Mouse (Mus musculus): ENCODE data around the gene Cabp2. TPM values are rescaled to one million over a fixed set of nuclear protein-coding genes. Genes with fewer than 3 reads are reported as not detected.
"Not testable (repeated sequence)": the region's sequence is repeated elsewhere in the genome, so short reads cannot be mapped to it uniquely, and the experiment has no call there.

Cabp2 gene
- polyA plus RNA-seq (2014; fragmentation: Nextera tagmentation; extraction: Ambion mirVana) = not detected in 2 replicates

GRCm38 (mm10) chr19:4081394-4081793 lies at the start of gene Cabp2:
Cabp2 (plus strand) TSS chr19:4081578.
- WGBS = 70% methylated on average over 3 of the region's 3 CpGs

GRCm38 (mm10) chr19:4032668-4033067 lies 48.7 kb upstream of the Cabp2 start:
- Histone ChIP-seq H3K27ac (ENCODE audit: low read depth, low read length) (no peak overlapping the region), H3K27me3 (ENCODE audit: control insufficient read depth, insufficient read depth, low read length) (no peaks in the 10 kb centered on the region), H3K9ac (ENCODE audit: low read length) (no peak overlapping the region), H3K36me3 (ENCODE audit: control insufficient read depth, insufficient read depth, low read length) (no peaks in the 10 kb centered on the region; the same call in 1 of the 2 replicates), H3K4me1 (replicated peaks; ENCODE audit: control insufficient read depth, insufficient read depth, low read length) (peaks cover 3% of the 10 kb centered on the region), H3K9me3 (ENCODE audit: control insufficient read depth, low read length) (no peaks in the 10 kb centered on the region), H3K4me3 (ENCODE audit: low read depth, low read length) (no peak overlapping the region), H3K4me2 (ENCODE audit: low read depth, low read length, severe bottlenecking) (no peak overlapping the region)
- ATAC-seq (replicated peaks; ENCODE audit: low FRiP score) = no peak
- 53% methylated on average over 7 of the region's 7 CpGs for WGBS
- DNase-seq (ENCODE audit: low spot score) = no peak

More at GRCm38 (mm10) chr19:4081394-4081793, at the start of gene Cabp2:
- Histone ChIP-seq H3K4me3 (ENCODE audit: low read depth, low read length) (no peak within 1 kb of the TSS), H3K27ac (ENCODE audit: low read depth, low read length) (no peak within 1 kb of the TSS), H3K4me2 (ENCODE audit: low read depth, low read length, severe bottlenecking) (no peak within 1 kb of the TSS), H3K4me1 (replicated peaks; ENCODE audit: control insufficient read depth, insufficient read depth, low read length) (no peaks in the 10 kb centered on the region), H3K9ac (ENCODE audit: low read length) (no peak within 1 kb of the TSS), H3K9me3 (ENCODE audit: control insufficient read depth, low read length) (no peaks in the 10 kb centered on the region), H3K36me3 (ENCODE audit: control insufficient read depth, insufficient read depth, low read length) (no peaks in the 10 kb centered on the region), H3K27me3 (ENCODE audit: control insufficient read depth, insufficient read depth, low read length) (no peaks in the 10 kb centered on the region)
- ATAC-seq (replicated peaks; ENCODE audit: low FRiP score) (no peak), DNase-seq (ENCODE audit: low spot score) (peak; percentile 42)

DNA sequence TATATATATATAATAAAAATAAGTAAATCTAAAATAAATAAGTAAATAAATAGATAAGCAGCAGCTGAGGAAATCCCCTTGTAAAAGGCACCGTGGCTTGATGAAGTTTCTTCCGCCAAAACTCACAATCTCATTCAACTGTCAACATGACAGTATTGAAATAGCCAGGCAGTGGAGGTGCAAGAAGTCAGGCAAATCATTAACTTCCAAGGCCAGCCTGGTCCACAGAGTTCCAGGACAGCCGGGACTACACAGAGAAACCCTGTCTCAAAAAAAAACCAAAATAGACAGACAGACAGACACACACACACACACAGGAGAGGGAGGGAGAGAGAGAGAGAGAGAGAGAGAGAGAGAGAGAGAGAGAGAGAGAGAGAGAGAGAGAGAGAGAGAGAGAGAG lies 48.1 kb upstream of the Cabp2 start:
- Histone ChIP-seq H3K4me1 (replicated peaks; ENCODE audit: control insufficient read depth, insufficient read depth, low read length) (peaks cover 5% of the 10 kb centered on the region), H3K27ac (ENCODE audit: low read depth, low read length) (no peak overlapping the region), H3K9me3 (ENCODE audit: control insufficient read depth, low read length) (no peaks in the 10 kb centered on the region), H3K9ac (ENCODE audit: low read length) (no peak overlapping the region), H3K4me3 (ENCODE audit: low read depth, low read length) (no peak overlapping the region), H3K27me3 (ENCODE audit: control insufficient read depth, insufficient read depth, low read length) (no peaks in the 10 kb centered on the region), H3K36me3 (ENCODE audit: control insufficient read depth, insufficient read depth, low read length) (no peaks in the 10 kb centered on the region; the same call in 1 of the 2 replicates), H3K4me2 (ENCODE audit: low read depth, low read length, severe bottlenecking) (no peak overlapping the region)
- no peak for DNase-seq (ENCODE audit: low spot score)
- 87% methylated on average over 3 of the region's 3 CpGs for WGBS
- ATAC-seq (replicated peaks; ENCODE audit: low FRiP score) = no peak

DNA sequence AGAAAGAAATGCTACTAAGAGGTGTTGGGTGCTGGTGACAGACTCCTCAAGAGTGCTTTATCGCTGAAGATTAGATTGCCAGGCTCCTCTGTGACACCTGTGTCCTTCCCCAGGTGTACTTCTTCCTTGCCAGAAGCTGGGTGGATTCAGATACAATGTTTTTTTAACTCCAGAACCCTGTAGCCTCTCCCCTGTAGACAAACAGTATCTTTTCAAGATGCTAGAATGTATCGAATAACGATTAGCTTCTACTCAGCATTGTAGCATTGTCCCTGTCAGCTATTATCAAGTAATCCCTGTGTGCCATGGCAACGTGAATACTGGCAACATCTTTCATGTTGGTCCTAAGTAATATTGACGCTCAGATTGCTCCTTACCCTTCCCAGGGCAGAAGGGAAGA lies 47.6 kb upstream of the Cabp2 start:
- no peaks in the 10 kb centered on the region for H3K9me3 ChIP-seq (ENCODE audit: control insufficient read depth, low read length)
- H3K4me3 ChIP-seq (ENCODE audit: low read depth, low read length) = no peak overlapping the region
- H3K4me2 ChIP-seq (ENCODE audit: low read depth, low read length, severe bottlenecking) = no peak overlapping the region
- no peak for ATAC-seq (replicated peaks; ENCODE audit: low FRiP score)
- 68% methylated on average over 5 of the region's 5 CpGs for WGBS
- no peaks in the 10 kb centered on the region for H3K27me3 ChIP-seq (ENCODE audit: control insufficient read depth, insufficient read depth, low read length)
- no peak overlapping the region for H3K9ac ChIP-seq (ENCODE audit: low read length)
- no peak overlapping the region for H3K27ac ChIP-seq (ENCODE audit: low read depth, low read length)
- no peak for DNase-seq (ENCODE audit: low spot score)
- peaks cover 5% of the 10 kb centered on the region for H3K4me1 ChIP-seq (replicated peaks; ENCODE audit: control insufficient read depth, insufficient read depth, low read length)
- no peaks in the 10 kb centered on the region; the same call in 1 of the 2 replicates for H3K36me3 ChIP-seq (ENCODE audit: control insufficient read depth, insufficient read depth, low read length)

GRCm38 (mm10) chr19:4036327-4037045 lies 44.9 kb upstream of the Cabp2 start:
- no peaks in the 10 kb centered on the region; the same call in 1 of the 2 replicates for H3K36me3 ChIP-seq (ENCODE audit: control insufficient read depth, insufficient read depth, low read length)
- no peak overlapping the region for H3K4me3 ChIP-seq (ENCODE audit: low read depth, low read length)
- no peak overlapping the region for H3K27ac ChIP-seq (ENCODE audit: low read depth, low read length)
- H3K27me3 ChIP-seq (ENCODE audit: control insufficient read depth, insufficient read depth, low read length) = no peaks in the 10 kb centered on the region
- WGBS = 86% methylated on average over 12 of the region's 12 CpGs
- no peaks in the 10 kb centered on the region for H3K9me3 ChIP-seq (ENCODE audit: control insufficient read depth, low read length)
- no peak for ATAC-seq (replicated peaks; ENCODE audit: low FRiP score)
- DNase-seq (ENCODE audit: low spot score) = no peak
- no peak overlapping the region for H3K4me2 ChIP-seq (ENCODE audit: low read depth, low read length, severe bottlenecking)
- H3K4me1 ChIP-seq (replicated peaks; ENCODE audit: control insufficient read depth, insufficient read depth, low read length) = peaks cover 5% of the 10 kb centered on the region
- H3K9ac ChIP-seq (ENCODE audit: low read length) = no peak overlapping the region

DNA sequence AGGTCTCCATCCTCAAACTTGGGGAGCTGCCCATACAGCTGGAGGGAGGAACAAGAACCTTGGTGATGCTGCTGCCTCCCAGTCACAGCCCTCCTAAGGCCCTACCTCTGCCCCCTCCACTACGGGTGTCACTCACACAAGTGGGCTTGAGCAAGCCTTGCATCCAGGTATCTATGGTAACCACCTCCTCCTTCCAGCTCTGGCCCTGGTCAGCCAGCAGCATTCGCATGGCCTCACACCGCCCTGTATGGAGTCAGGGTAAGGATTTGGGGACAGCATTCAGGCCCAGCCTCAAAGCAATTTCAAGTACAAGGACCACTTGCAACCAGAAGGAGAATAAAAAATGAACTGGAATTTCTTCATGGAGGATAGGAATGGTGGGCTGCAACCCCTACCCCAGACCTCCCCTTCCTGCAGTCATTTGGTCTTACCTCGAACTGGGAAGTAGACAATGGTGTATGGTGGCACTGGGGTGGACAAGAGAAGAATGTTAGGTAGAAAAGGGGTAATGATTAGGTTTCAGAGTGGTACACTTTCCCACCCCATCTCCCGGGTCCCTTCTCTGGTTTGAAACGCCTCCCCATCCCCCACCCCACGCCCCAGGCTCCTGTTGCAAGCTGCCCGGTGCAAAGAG lies 44.1 kb upstream of the Cabp2 start:
- H3K4me1 ChIP-seq (replicated peaks; ENCODE audit: control insufficient read depth, insufficient read depth, low read length) = not testable (repeated sequence)
- peak; percentile 42; the same call in 1 of the 2 replicates for ATAC-seq (replicated peaks; ENCODE audit: low FRiP score)
- 28% methylated on average over 7 of the region's 8 CpGs for WGBS

DNA sequence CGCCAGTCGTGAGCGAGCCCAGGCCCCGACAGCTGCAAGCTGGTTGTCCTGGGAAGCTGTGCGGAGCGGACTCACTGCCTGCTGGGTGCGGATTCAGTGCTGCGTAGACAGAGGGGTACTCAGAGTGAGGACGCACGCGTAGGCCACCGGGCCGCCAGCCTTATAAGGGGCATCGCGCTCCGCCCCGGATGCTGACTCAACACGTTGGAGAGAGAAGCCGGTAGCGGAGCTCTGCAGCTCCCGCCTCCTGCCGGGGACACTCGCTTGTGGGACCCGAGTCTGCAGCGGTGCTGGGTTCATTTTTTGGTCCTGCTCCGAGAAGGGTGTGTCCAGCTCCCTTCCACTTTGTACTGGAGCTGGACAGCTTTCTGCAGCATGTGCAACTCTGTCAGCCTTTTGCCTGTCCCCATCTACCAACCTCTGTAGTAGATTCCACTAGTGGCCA lies 43.6 kb upstream of the Cabp2 start, which contains the start of gene Gstp1:
TSS of gene Gstp1 (minus strand) at position 198 of the 445 bp plus-strand sequence.
- DNase-seq (ENCODE audit: low spot score) (peak; percentile 88), ATAC-seq (replicated peaks; ENCODE audit: low FRiP score) (peak; percentile 85)
- H3K27me3 ChIP-seq (ENCODE audit: control insufficient read depth, insufficient read depth, low read length) = no peaks in the 10 kb centered on the region
- H3K4me2 ChIP-seq (ENCODE audit: low read depth, low read length, severe bottlenecking) = peak within 1 kb of the TSS; percentile 72
- peaks cover 5% of the 10 kb centered on the region for H3K4me1 ChIP-seq (replicated peaks; ENCODE audit: control insufficient read depth, insufficient read depth, low read length)
- peak within 1 kb of the TSS; percentile 81 for H3K9ac ChIP-seq (ENCODE audit: low read length)
- peak within 1 kb of the TSS; percentile 59 for H3K4me3 ChIP-seq (ENCODE audit: low read depth, low read length)
- H3K36me3 ChIP-seq (ENCODE audit: control insufficient read depth, insufficient read depth, low read length) = no peaks in the 10 kb centered on the region; the same call in 1 of the 2 replicates
- H3K27ac ChIP-seq (ENCODE audit: low read depth, low read length) = no peak within 1 kb of the TSS
- H3K9me3 ChIP-seq (ENCODE audit: control insufficient read depth, low read length) = no peaks in the 10 kb centered on the region
- WGBS = under 1% methylated on average over 26 of the region's 26 CpGs

More for the DNA sequence above, 44.1 kb upstream of the Cabp2 start:
- H3K4me2 ChIP-seq (ENCODE audit: low read depth, low read length, severe bottlenecking) = peak overlapping the region; percentile 72
- not testable (repeated sequence) for DNase-seq (ENCODE audit: low spot score); H3K9me3 ChIP-seq (ENCODE audit: control insufficient read depth, low read length); H3K27ac ChIP-seq (ENCODE audit: low read depth, low read length); H3K36me3 ChIP-seq (ENCODE audit: control insufficient read depth, insufficient read depth, low read length); H3K27me3 ChIP-seq (ENCODE audit: control insufficient read depth, insufficient read depth, low read length)
- H3K9ac ChIP-seq (ENCODE audit: low read length) = peak overlapping the region; percentile 81
- peak overlapping the region; percentile 59 for H3K4me3 ChIP-seq (ENCODE audit: low read depth, low read length)

DNA sequence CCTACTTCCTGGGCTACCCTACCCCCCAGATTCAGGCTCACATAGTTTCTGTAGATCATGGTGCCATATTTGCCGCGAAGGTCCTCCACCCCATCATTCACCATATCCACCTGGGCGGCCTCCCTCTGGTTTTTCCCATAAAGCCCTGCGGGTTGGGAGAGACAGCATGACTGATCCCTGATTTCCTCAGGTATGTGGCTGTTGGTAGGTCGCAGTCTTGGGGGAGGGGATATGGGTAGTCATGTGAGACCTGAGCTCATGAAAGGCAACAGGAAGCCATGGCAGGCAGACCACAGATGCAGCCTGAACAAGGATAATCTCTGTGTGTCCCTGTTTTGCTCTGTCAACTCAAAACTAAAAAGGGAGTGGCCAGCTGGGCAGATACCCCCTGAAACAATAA lies 40.4 kb upstream of the Cabp2 start:
- H3K36me3 ChIP-seq (ENCODE audit: control insufficient read depth, insufficient read depth, low read length); H3K4me3 ChIP-seq (ENCODE audit: low read depth, low read length); H3K4me1 ChIP-seq (replicated peaks; ENCODE audit: control insufficient read depth, insufficient read depth, low read length); H3K9me3 ChIP-seq (ENCODE audit: control insufficient read depth, low read length); H3K27me3 ChIP-seq (ENCODE audit: control insufficient read depth, insufficient read depth, low read length); DNase-seq (ENCODE audit: low spot score); H3K4me2 ChIP-seq (ENCODE audit: low read depth, low read length, severe bottlenecking); H3K27ac ChIP-seq (ENCODE audit: low read depth, low read length); ATAC-seq (replicated peaks; ENCODE audit: low FRiP score); H3K9ac ChIP-seq (ENCODE audit: low read length): not testable (repeated sequence)
- 86% methylated on average over 5 of the region's 5 CpGs for WGBS
